Mouse (Mus musculus): ENCODE results near the gene Uba5.

Uba5 gene

DNA sequence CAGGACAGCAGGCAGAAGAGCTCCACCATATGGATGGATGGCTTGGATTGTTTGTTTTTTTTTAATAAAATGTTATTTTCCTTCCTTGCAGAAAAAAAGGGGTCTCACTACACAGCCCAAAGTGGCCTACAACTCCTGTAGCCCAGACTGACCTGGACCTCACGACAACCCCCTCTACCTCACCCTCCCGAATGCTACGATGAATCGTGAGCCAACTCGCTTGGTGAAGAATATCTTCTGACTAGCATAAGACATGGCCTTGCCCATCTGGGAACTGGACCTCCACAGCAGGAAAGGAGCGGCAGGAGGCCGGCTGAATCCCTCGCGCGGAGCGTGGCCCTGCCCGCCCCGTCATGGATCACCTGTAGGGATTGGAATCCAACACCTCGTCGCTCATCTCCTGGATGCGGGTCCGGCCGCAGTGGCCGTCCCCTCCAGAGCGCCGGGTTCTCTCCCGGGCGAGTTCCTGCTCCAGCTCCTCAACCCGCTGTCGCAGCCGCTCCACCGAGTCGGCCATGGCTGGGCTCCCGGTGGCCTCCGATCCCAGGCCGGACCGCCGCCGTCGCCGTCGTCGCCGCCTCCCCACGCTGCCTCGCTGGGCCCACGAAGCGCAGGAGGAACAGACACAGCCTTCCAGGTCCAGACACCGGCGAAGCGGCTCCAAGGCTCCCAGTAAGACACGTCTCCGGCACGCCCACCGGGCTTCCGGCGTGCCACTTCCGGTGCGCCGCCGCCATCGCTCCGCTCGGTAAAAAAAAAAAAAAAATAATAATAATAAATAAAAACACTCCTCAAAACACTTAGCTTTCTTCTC, at the start of gene Uba5:
Gene Uba5 (minus strand): TSS at position 705 of the 814 bp plus-strand sequence.
- in situ Hi-C loops (cut with MboI; ENCODE audit: low pct_unique_long_range_greater_than_20kb in 1 of 2, low sequenced_read_pairs in 2 of 2, unreplicated experiment in 1 of 2) = no loop called here

GRCm38 (mm10) chr9:104109151-104109550, 46.2 kb upstream of the Uba5 start:
- in situ Hi-C loops (cut with MboI; ENCODE audit: low pct_unique_long_range_greater_than_20kb in 1 of 2, low sequenced_read_pairs in 2 of 2, unreplicated experiment in 1 of 2) = no loop called here

- in situ Hi-C loops (cut with MboI; ENCODE audit: low pct_unique_long_range_greater_than_20kb in 1 of 2, low sequenced_read_pairs in 2 of 2, unreplicated experiment in 1 of 2) = no loop called here
These were observed 45.7 kb upstream of the Uba5 start for GRCm38 (mm10) chr9:104108571-104109143.

GRCm38 (mm10) chr9:104107482-104107881, 44.5 kb upstream of the Uba5 start:
- in situ Hi-C loops (cut with MboI; ENCODE audit: low pct_unique_long_range_greater_than_20kb in 1 of 2, low sequenced_read_pairs in 2 of 2, unreplicated experiment in 1 of 2) = no loop called here

GRCm38 (mm10) chr9:104106930-104107329, 44.0 kb upstream of the Uba5 start:
- in situ Hi-C loops (cut with MboI; ENCODE audit: low pct_unique_long_range_greater_than_20kb in 1 of 2, low sequenced_read_pairs in 2 of 2, unreplicated experiment in 1 of 2) = no loop called here

DNA sequence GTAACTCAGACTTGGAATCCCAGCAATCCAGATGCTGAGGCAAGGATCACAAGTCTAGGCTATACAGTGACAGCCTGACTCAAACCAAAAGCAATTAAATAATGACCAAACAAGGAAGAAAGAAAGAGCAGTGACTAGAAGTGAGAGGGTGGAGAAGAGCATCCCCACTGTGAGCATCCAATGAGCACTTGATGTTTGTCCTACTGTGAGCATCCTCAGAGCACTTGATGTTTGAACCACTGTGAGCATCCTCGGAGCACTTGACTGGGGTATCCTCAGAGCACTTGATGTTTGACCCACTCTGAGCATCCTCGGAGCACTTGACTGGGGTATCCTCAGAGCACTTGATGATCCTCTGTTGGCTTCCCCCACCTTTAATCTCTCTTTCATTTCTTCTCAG, 42.1 kb upstream of the Uba5 start:
- in situ Hi-C loops (cut with MboI; ENCODE audit: low pct_unique_long_range_greater_than_20kb in 1 of 2, low sequenced_read_pairs in 2 of 2, unreplicated experiment in 1 of 2) = no loop called here

GRCm38 (mm10) chr9:104102901-104103300, 40.0 kb upstream of the Uba5 start:
- in situ Hi-C loops (cut with MboI; ENCODE audit: low pct_unique_long_range_greater_than_20kb in 1 of 2, low sequenced_read_pairs in 2 of 2, unreplicated experiment in 1 of 2) = no loop called here

DNA sequence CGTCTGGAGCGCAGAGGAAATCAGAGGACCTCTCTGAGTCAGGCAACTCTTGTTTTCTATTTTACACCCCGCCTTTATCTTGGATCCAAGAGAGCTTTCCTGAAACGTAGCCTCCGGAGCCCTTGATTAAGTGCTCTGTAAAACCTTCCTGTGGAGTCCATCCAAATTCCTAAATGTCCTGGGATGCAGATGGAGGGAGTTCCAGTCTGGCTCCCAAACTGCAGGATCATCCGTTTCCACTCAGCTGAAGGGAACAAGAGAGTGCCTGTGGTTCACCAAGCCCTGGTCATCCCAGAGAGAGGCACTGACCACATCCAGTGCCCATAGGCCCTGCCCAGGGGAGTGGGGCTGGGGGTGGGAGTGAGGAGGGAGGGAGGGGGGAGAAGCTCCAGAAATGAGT, 39.4 kb upstream of the Uba5 start:
- in situ Hi-C loops (cut with MboI; ENCODE audit: low pct_unique_long_range_greater_than_20kb in 1 of 2, low sequenced_read_pairs in 2 of 2, unreplicated experiment in 1 of 2) = no loop called here

DNA sequence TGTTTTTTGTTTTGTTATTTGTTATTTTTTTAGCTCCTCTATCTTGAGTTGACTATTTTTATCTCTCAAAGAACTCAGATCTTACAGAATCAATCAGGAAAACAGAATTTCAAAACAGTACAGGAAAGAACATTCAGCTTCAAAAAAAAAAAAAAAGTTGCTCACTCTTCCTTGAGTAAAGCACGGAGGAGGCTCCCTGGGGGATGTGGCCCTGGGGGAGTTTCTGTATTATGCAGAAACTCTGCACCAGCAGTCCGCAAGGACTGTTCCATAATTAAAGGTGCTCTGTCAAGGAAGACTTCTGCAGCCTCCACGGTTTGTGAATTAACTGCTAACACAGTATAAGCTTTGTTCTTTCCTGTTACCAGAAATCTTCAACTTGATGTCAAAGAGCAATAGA, 38.5 kb upstream of the Uba5 start:
- in situ Hi-C loops (cut with MboI; ENCODE audit: low pct_unique_long_range_greater_than_20kb in 1 of 2, low sequenced_read_pairs in 2 of 2, unreplicated experiment in 1 of 2) = no loop called here

- in situ Hi-C loops (cut with MboI; ENCODE audit: low pct_unique_long_range_greater_than_20kb in 1 of 2, low sequenced_read_pairs in 2 of 2, unreplicated experiment in 1 of 2) = no loop called here
These were observed 37.9 kb upstream of the Uba5 start for GRCm38 (mm10) chr9:104100822-104101221.

- in situ Hi-C loops (cut with MboI; ENCODE audit: low pct_unique_long_range_greater_than_20kb in 1 of 2, low sequenced_read_pairs in 2 of 2, unreplicated experiment in 1 of 2) = no loop called here
These were observed 36.1 kb upstream of the Uba5 start for GRCm38 (mm10) chr9:104099060-104099459.

GRCm38 (mm10) chr9:104098256-104098655, 35.3 kb upstream of the Uba5 start:
- in situ Hi-C loops (cut with MboI; ENCODE audit: low pct_unique_long_range_greater_than_20kb in 1 of 2, low sequenced_read_pairs in 2 of 2, unreplicated experiment in 1 of 2) = no loop called here

- in situ Hi-C loops (cut with MboI; ENCODE audit: low pct_unique_long_range_greater_than_20kb in 1 of 2, low sequenced_read_pairs in 2 of 2, unreplicated experiment in 1 of 2) = no loop called here
These were observed 30.0 kb upstream of the Uba5 start for GRCm38 (mm10) chr9:104092945-104093344.

DNA sequence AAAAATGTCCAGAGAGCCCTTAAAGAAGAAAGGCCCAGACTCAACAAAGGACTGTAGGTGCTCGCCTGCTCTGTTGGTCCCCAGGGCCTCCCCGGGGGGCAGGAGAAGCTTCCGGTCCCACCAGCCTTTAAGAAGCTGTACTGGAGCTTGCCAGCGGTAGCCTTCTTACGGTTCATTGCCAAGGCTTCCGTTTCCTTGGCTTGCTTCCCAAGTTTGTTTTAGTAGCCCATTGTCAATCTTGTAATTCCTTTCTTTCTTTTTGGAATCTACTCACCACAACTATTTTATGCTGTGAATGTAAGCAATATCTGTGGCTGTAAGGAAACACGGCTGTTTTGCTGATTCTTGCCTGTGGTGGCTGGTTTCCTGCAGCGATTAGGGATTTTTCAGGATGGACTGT, 25.6 kb upstream of the Uba5 start:
- in situ Hi-C loops (cut with MboI; ENCODE audit: low pct_unique_long_range_greater_than_20kb in 1 of 2, low sequenced_read_pairs in 2 of 2, unreplicated experiment in 1 of 2) = no loop called here

DNA sequence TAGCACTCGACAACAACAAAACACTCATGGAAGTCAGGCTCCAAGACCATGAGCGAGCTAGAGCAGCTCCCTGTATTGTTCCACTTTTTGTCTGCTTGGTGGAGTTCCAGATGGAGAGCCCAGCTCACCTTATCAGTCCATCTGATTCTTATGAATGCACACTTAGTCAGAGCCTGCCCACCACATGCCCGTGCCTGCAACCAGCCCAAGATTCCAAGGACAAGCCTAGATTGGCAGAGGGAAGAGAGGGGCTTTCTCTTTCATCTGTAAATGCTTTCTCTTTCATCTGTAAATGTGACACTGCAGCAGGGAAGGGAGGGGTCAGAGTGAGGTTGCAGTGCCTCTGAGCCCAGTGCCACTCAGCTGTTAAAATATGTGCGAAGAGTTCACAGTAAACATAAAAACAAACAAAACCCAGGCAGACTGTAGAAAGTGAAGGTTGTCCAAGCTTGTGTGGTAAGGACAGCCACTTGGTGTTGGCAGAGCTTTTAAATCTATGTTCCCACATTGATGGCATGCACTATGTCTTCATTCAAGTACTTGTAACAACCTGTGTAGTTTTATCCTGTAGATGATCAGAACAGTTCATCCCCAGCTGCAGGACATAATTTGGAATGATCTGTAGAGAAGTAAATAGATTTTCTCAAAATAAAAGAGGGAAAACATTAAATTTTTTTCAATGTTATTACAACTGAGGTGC, 22.9 kb upstream of the Uba5 start:
- in situ Hi-C loops (cut with MboI; ENCODE audit: low pct_unique_long_range_greater_than_20kb in 1 of 2, low sequenced_read_pairs in 2 of 2, unreplicated experiment in 1 of 2) = no loop called here

DNA sequence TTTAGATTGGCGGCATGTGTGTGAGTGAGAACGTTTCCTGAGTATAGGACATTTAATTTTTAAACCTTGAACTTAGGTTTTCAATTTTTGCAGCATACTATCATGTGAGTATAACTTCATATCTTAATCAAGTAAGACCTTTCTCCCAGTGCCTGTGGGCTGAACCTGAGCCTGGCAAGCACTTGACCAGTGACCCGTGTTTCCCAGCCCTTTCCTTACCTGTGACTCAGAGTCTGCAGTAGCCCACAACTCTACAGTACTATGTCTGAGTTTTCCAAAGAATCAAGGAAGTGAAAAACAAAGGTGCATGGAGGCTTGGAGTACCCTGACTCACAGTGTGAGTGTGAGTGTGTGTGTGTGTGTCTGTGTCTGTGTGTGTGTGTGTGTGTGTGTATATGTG, 17.1 kb upstream of the Uba5 start:
- in situ Hi-C loops (cut with MboI; ENCODE audit: low pct_unique_long_range_greater_than_20kb in 1 of 2, low sequenced_read_pairs in 2 of 2, unreplicated experiment in 1 of 2) = no loop called here

- in situ Hi-C loops (cut with MboI; ENCODE audit: low pct_unique_long_range_greater_than_20kb in 1 of 2, low sequenced_read_pairs in 2 of 2, unreplicated experiment in 1 of 2) = no loop called here
These were observed 16.4 kb upstream of the Uba5 start for GRCm38 (mm10) chr9:104079379-104079778.

DNA sequence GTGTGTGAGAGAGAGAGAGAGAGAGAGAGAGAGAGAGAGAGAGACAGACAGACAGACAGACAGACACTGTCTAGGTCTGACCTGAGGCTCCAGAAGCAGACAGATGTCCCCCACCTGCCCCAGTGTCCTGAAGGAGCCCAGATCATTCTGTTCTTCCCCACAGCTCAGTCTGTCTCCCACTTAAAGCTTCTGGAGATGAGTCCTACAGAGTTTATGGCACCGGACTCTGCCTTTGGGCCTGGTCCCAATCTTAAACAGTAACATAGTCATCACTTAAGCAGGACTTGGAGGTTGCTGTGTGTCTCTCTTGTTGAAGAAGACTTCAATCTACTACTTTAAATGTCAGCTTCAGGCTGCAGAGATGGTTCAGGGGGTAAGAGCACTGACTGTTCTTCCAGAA, 15.8 kb upstream of the Uba5 start:
- in situ Hi-C loops (cut with MboI; ENCODE audit: low pct_unique_long_range_greater_than_20kb in 1 of 2, low sequenced_read_pairs in 2 of 2, unreplicated experiment in 1 of 2) = no loop called here

DNA sequence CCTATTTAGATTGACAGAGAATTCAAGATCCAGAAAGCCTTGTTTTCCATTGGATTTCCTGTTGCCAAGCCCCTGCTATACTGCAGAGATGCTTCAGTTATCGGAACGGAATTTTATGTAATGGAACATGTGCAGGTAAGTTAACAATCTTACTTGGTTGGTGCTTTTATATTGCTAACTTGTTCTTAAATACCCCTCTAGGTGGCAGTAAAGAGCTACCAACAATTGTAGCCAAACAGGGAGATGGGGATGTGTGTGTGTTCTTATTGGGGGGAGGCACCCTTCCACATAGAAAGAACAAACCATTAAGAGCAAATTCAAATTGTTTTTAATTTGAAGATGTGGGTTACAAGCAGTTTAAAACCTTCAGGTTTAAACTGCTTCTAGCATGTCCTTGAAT, 12.9 kb upstream of the Uba5 start:
- in situ Hi-C loops (cut with MboI; ENCODE audit: low pct_unique_long_range_greater_than_20kb in 1 of 2, low sequenced_read_pairs in 2 of 2, unreplicated experiment in 1 of 2) = no loop called here

Measured in mouse embryonic stem cell (cell line).